Mouse (Mus musculus): ENCODE data around the gene Ntrk3.

The Ntrk3 gene

GRCm38 (mm10) chr7:78719795-78720460 is 17.9 kb downstream of the Ntrk3 start:
- DNase-seq: peak; percentile 78

GRCm38 (mm10) chr7:78719117-78719516 is 18.7 kb downstream of the Ntrk3 start:
- DNase-seq: peak; percentile 84

DNA sequence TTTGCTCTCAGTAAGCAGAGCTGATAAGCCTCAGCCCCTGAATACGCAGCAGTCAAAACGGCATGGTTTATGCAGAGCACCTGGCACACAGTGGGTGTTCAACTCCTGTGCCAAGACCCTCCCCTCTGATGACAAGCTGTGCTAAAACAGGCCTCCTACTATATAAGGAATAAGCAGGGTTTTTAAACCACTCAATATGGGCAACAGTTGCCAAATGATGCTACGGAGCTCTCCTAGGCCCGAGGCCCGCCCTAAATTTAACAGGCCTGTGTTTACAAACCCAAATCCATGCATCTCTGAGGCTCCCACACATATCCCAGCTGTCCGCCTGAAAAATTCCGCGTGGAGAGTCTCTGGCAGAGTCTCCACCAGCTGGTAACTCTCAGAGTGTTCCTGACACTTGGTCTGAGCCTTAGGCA is 19.6 kb downstream of the Ntrk3 start:
- peak; percentile 73 for DNase-seq

- DNase-seq: no peak
These were observed 30.1 kb downstream of the Ntrk3 start for GRCm38 (mm10) chr7:78707708-78708107.

- DNase-seq: no peak
These were observed 30.7 kb downstream of the Ntrk3 start for GRCm38 (mm10) chr7:78707122-78707521.

- no peak for DNase-seq
These were observed 35.1 kb downstream of the Ntrk3 start for GRCm38 (mm10) chr7:78702676-78703075.

- DNase-seq: no peak
These were observed 42.6 kb downstream of the Ntrk3 start for GRCm38 (mm10) chr7:78695200-78695599.

DNA sequence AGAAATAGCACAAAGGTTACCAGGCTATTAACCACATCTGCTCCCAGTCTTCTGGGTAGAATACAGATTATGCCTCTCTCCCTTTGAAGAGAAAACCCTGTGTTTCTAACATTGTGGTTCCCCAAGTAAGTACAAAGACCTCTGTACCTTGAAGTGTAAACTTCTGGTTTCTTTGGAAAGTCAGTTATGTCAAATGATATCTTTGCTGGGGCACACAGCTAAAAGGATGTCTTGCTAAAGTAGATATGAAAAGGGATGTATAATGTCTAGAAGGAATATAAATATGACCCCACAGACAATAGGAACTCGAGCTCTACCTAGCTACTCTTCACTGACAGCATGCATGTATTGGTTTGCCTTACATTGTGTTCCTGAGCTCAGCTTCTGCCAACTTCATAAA is 44.7 kb downstream of the Ntrk3 start:
- no peak for DNase-seq

DNA sequence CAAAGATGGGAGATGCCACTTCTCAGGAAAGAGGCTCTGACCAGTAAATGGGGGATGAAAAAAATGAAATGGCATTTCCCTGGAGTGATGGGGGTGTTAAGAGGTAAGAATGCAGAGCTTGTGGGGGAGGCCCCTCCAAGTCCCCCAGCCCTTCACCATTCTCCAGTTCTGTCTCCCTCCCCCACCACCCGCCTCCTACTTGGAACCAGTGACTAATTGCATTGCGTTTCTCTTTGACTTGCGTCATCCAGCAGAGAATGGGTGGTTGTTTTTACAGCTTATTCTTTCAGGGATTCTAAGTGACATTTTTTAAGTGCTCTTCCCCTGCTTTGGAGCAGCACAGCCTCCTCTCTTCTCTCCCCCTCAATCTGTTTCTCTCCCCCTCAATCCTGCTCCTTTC is 46.9 kb downstream of the Ntrk3 start:
- no peak for DNase-seq

- peak; percentile 25 for DNase-seq
These were observed 52.9 kb downstream of the Ntrk3 start for GRCm38 (mm10) chr7:78684943-78685342.

GRCm38 (mm10) chr7:78680871-78681270 is 56.9 kb downstream of the Ntrk3 start:
- no peak for DNase-seq

- no peak for DNase-seq
These were observed 68.4 kb downstream of the Ntrk3 start for GRCm38 (mm10) chr7:78669407-78669806.

DNA sequence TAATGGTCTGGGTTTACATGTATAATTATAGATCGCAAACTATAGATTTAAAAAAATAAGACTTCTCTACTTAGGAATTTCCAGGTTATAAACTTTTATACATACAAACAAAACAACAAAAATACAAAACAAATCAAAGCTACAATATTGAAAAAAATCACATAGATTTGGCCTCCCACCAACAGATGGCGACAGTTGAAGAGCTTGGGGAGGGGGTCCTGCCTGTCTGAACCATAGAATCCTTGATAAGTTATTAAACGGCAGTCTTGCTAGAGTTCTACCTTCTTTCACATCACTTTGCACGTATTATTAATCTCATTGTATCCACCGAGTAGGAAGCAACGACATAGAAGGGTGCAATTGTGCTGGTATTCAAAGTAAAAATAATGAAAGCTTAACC is 68.9 kb downstream of the Ntrk3 start:
- peak; percentile 54 for DNase-seq

DNA sequence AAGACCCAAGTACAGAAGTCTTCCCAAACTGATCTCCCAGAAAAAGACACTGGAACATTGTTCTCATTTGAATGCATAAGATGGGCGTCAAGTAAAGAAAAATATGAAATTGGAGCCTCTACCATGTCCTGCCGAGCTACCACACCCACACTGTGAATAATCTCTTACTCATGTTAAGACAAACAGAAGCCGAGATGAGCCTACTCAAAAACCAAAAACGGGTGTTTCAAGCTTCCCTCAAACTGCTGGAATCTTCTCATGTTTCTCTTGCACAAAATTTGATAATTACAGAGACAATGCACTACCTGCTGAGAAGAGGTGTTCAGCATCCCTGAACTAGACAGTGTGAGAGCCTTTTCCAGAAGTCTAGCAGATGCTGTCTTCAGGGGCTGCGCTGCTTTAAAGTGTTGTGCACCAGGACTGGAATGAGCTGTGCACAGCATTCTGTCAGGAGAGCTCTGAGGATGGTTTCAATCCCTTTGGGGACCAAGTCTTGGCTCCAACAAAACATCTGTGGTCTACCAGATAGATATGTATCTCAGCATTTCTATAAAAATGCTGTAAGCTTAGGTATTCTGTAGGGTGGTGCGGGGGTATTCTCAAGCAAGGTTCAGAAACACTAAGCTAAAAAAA is 69.7 kb downstream of the Ntrk3 start:
- DNase-seq: no peak

GRCm38 (mm10) chr7:78660832-78661231 is 77.0 kb downstream of the Ntrk3 start:
- no peak for DNase-seq

GRCm38 (mm10) chr7:78659846-78660245 is 78.0 kb downstream of the Ntrk3 start:
- no peak for DNase-seq

GRCm38 (mm10) chr7:78658026-78658425 is 79.8 kb downstream of the Ntrk3 start:
- no peak for DNase-seq

DNA sequence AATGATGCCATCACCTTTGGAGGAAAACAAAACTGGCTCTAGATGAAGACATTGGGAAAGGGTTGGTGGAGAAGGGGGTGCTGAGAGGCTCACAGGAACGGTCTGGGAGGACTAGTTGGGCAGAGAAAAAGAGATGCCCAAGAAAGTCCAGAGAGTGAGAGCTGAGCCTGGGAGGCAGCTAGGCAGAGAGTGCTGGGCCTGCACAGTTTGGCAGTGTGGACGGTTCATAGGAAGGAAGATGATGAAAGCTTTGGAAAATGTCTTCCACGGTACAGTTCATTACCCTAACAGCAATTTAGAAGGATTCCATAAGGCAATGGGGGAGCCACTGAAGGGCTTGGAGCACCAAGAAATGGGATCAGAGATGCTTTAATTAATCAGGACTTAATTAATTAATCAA is 81.6 kb downstream of the Ntrk3 start:
- DNase-seq: no peak

GRCm38 (mm10) chr7:78653686-78654085 is 84.1 kb downstream of the Ntrk3 start:
- peak; percentile 68 for DNase-seq

DNA sequence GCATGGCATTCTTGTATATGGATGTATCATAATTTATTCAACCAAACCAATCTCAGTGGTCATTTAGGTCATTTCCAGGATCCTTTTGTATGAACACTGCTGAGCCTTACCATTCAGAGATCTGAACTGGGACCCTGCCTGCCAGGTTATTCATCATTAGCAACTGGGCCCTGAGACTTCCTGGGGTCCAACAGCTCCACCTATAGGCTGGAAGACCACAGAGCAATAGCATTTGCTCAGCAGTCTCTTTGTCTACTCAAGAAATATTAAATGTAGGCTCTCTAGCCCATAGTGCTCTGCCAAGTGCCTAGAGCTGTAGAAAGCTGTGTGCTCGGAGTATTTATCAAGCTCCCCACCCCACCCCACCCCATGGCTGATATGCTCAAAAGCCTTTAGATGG is 85.5 kb downstream of the Ntrk3 start:
- DNase-seq: peak; percentile 22

GRCm38 (mm10) chr7:78651540-78651939 is 86.3 kb downstream of the Ntrk3 start:
- no peak for DNase-seq

DNA sequence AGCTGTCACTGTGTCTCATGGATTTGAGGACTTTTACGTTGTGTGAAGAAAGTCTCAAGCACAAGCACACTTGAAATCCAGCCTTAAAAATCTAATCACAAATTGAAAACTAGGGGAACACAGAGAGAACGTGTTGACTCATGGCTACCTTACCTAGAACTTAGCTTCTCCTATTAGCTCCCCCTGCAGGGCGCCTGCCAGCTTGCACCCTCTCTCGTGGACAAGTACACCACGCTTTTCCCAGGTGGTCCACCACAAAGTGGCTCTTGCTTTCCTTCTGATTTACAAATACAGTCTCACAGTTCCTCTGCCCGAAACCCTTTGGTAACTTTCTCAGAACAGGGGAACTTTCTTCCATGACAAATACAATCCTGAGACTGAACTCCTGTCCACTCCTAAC is 94.1 kb downstream of the Ntrk3 start:
- DNase-seq: peak; percentile 76

DNA sequence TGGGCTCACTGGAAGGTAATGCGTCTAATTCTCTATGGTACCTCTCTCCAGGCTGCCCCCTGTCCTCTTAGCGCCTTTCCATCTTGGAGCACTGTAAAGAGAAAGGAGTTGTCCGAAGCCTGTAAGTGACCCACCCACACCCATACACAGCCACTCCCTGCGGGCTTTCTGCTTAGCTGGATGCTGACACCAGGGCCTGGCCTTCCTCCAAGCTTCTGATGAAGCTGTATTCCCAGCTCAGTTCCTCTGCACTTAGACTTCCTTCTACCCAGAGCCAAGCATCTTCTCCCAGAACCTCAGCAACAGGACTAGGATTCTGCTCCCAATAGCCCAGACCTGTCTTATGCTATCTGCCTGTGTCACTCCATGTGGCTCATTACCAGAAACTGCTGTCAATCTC is 114.1 kb downstream of the Ntrk3 start:
- DNase-seq: no peak

- DNase-seq: no peak
These were observed 116.7 kb downstream of the Ntrk3 start for GRCm38 (mm10) chr7:78621115-78621514.

Measured in thymus, postnatal 14 days (tissue).